13 mouse cellular contexts compared by ENCODE assay signal in the genomic region with DNA sequence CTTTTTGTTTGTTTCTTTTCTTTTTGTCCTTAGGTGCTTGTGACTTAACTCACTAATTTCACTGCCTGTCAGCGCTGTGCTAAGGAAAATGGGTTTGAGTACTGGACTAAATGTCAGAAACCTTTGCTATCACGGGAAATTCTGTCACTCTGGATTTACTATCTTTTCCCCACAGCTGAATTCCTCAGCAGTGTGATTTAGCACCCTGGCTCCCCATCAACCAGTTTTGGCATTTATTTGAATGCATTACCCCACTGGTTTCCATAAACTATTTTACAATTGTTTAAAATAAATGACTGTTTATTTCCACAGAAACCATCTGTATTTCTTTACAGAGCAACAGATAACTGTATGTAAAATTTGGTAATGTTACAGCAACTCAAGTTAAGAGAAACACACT.
"Had no signal": no experiment of that assay in that cellular context is flagged by ENCODE, and none has a peak within 500 bp of the region (broad histone marks: within the 10 kb centered on the region; RNA-seq: fewer than 3 reads in every experiment).

No protein-coding gene starts in this region.

- H3K9me3 ChIP-seq: limb, embryonic 10.5 days; liver, embryonic 15.5 days; megakaryocyte, embryonic 14.5 days; midbrain, embryonic 15.5 days; neural tube, embryonic 12.5 days had no signal

- H3K27ac ChIP-seq: left cerebral cortex, adult 2 months; limb, embryonic 10.5 days; liver, embryonic 15.5 days; macrophage; midbrain, embryonic 15.5 days; neural tube, embryonic 12.5 days had no signal

- H3K4me2 ChIP-seq: liver, embryonic 11.5 days; liver, embryonic 15.5 days; midbrain, embryonic 11.5 days; midbrain, embryonic 15.5 days; neural tube, embryonic 12.5 days had no signal

- H3K36me3 ChIP-seq: liver, embryonic 15.5 days; midbrain, embryonic 15.5 days; neural tube, embryonic 12.5 days had no signal

- ATAC-seq: midbrain, embryonic 15.5 days had no signal

- DNase-seq: kidney, adult 11 months; kidney, postnatal 14 days; lung, adult 2 months; thymus, postnatal 36 days had no signal

- H3K4me3 ChIP-seq: left cerebral cortex, adult 2 months; limb, embryonic 10.5 days; liver, embryonic 15.5 days; megakaryocyte, embryonic 14.5 days; midbrain, embryonic 15.5 days; neural tube, embryonic 12.5 days had no signal

- H3K27me3 ChIP-seq: liver, embryonic 15.5 days; megakaryocyte, embryonic 14.5 days; midbrain, embryonic 15.5 days; neural tube, embryonic 12.5 days had no signal

- H3K9ac ChIP-seq: liver, embryonic 15.5 days; midbrain, embryonic 15.5 days; neural tube, embryonic 12.5 days had no signal
